Mouse (Mus musculus) bone marrow, adult 2 months (tissue): ENCODE measurements at regions not wholly inside any gene's neighbourhood (a gene's known extent, or its start where the extent isn't known, plus 50 kb on each side); places are given as distances from the start of the nearest gene placed in this dataset.

Source experiments
- CTCF ChIP-seq: fragments of 200-500 bp; IDR thresholded peaks from 2 replicates; pipeline ENCODE4 v1.5.1; 2011; ENCODE audit warnings: low read length, control low read depth; ENCODE audit not compliant: control insufficient read depth, insufficient read depth
- POLR2A ChIP-seq: fragments of 200-500 bp; IDR thresholded peaks from 2 replicates; pipeline ENCODE4 v1.6.1; 2011; ENCODE audit warnings: low read depth, mild to moderate bottlenecking, control low read depth, low read length, borderline replicate concordance; ENCODE audit not compliant: control insufficient read depth

GRCm38 (mm10) chr13:19882889-19883288 lies 58.8 kb upstream of the Gpr141 start:
- TF ChIP-seq CTCF (no peak), POLR2A (no peak)
